Mouse (Mus musculus) adrenal gland, adult 2 months (tissue): ENCODE results near the gene Gm12216. TPM values are rescaled to one million over a fixed set of nuclear protein-coding genes. Genes with fewer than 3 reads are reported as not detected.
"Not testable (repeated sequence)": the region's sequence is repeated elsewhere in the genome, so short reads cannot be mapped to it uniquely, and the experiment has no call there.

ENCODE experiments used
- DNase-seq: peaks from one replicate; pipeline ENCODE4 v3.0.0; 2021
- polyA plus RNA-seq: library from polyadenylated mRNA; depleted of rRNA; stranded (reverse); fragments of >200 nt; gene quantifications from 2 replicates; pipeline ENCODE4 v1.2.3, GENCODE M21; 2012
- total RNA-seq, 2 experiments: library from RNA; stranded (reverse); gene quantifications; 2 replicates each; pipeline ENCODE4 v1.2.3; 2021

Gm12216 gene
- total and polyA plus RNA-seq, 3 experiments: 8.4 to 10.8 (median 9.6) TPM

DNA sequence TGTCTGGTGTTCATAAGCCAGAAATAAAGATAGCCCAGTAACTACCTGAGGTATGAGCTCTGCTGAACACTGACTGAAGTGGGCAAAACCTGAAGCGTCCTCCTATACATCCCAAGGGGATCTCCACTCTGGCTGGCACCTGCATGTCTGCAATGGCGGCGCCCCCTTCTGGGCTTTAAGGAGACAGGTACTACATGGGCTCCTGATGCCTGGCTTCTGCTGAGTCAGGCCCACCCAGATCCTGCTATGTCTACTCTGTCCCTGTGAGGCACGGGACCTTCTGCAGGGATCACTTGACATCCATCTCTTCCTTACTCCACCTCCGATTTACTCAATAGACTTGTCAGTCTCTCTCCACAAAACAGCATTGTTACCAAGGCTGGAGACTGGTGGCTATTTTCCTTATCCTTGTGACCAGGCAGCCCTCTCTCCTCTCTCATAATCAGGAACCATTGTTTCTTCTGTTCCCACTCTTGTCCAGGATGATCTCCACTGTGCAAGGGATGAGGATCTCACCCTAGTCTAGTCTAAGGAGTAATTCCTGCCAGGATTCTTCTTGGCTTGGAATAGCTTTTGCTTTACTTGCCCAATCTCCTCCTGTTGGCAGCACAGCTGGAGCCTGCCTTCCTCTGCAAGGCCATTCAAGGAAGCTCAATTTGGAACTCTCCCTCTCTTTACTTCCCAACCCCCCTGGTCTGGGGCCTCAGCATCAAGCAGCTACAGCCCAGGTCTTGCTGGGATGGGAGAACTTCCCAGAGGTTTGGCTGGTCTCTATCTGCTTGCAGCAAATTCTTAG is 15.1 kb upstream of the Gm12216 start:
- not testable (repeated sequence) for DNase-seq

DNA sequence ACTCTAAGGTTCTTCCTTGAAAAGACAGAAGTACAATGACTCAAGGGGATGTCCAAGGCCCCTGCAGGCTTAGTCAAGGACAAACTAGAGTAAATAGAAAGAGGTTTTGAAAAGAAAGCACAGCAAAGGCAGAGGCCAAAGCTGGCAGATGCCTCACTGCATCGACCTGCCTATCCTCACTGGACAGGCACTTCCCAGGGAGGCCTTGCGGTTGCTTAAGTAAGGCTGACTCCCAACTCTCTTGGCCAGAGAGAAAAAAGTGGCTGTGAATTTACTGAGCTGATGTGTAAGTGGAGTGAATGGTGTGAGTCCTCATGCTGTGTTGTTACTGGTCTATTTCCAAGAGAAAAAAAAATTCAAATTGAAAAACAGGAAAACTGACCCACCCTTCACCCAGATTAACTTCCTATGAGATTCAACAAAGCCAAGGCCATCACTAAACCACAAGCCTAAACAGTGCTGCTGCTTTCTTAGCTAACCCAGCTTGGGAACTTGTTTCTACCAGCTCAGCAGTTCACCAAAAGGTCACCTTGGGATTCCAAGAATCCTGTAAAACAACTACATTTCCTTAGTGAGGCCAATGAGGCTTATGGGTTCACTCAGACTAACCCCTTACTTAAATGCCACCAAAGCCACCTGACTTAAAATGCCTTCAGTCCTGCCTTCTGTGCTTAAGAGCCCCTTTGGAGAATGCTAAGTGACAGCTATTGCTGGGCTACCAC is 12.9 kb upstream of the Gm12216 start:
- DNase-seq: peak; percentile 69

- no peak for DNase-seq
Observed at GRCm38 (mm10) chr11:53869172-53869571, 10.1 kb upstream of the Gm12216 start.

GRCm38 (mm10) chr11:53868323-53868722 is 9.3 kb upstream of the Gm12216 start:
- not testable (repeated sequence) for DNase-seq

- not testable (repeated sequence) for DNase-seq
Observed at GRCm38 (mm10) chr11:53864724-53865310, 5.8 kb upstream of the Gm12216 start.

GRCm38 (mm10) chr11:53860944-53861343 is 1.9 kb upstream of the Gm12216 start:
- DNase-seq: not testable (repeated sequence)

DNA sequence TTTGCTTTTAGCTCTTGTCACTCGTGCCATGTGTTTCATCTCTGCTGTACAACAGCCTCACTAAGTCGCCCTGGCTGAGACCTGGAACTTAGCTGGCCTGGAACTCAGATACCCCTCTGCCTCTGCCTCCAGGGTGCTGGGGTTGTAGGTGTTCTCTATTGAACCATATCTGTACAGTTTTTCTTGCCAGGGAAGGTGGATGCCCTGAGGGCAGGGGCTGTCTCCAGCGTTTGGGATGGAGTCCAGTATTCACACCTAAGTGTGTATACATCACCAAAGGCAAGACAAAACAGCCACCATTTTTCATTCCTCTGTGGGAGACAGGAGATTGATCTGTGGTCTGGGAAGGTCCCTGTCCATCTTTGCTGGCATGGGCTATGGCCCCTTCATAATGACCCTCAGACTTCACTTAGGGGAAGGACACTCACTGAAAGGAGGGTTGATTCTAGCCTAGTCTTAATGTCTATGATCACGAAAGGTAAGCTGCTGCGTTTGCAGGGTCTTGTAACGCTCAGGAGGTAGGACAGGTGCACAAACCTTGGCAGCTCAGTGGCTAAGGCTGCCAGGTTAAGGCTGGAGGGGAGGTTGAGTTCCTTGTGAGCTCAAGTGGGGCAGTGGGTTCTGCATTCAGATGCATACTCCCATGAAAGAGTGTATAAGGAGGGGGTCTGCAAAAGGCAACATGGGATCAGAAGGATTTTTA is 847 bp downstream of the Gm12216 start:
- DNase-seq: no peak

DNA sequence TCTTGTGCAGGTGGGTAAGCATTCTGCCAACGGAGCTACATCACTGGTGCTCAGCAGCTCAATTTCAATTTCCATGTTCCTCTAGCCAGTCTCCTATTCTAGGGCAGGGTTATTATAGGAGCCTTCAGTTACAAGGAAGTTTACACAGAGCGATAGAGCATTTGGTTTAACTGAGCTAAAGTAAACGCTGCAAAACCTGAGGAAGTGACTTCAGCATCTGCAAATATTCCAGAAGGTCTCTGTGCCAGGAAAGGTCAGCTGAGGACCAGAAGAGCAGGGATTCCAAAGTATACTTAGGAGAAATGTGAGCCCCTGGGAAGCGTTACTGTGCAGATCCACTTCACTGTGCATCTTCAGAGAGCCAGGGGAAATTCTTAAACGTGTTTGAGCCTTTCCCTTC is 5.4 kb downstream of the Gm12216 start:
- DNase-seq: no peak

- DNase-seq: no peak
Observed at GRCm38 (mm10) chr11:53851795-53852194, 7.3 kb downstream of the Gm12216 start.

- peak; percentile 85 for DNase-seq
Observed at GRCm38 (mm10) chr11:53849588-53850320, 9.3 kb downstream of the Gm12216 start.

DNA sequence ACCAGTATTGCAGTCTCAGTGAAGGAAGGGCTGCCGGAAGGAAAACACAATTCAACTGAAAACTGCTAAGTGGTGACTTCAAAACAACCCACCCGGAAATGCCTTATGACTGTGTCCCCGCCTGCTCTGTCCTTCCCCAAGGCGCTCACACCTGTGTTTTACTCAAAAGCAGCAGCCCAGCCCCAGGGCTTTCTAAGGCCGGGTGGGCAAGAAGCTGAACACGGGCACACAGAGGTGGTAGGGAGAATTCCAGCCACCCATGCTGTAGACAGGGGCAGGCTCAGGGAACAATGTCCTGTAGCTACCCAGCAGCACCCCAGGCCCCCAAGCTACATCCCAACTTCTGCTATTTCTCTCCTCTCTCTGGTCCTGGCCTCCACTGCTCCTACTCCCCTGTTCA is 13.4 kb downstream of the Gm12216 start:
- no peak for DNase-seq

- DNase-seq: no peak
Observed at GRCm38 (mm10) chr11:53843106-53843505, 15.9 kb downstream of the Gm12216 start.

- no peak for DNase-seq
Observed at GRCm38 (mm10) chr11:53842161-53842581, 16.9 kb downstream of the Gm12216 start.

DNA sequence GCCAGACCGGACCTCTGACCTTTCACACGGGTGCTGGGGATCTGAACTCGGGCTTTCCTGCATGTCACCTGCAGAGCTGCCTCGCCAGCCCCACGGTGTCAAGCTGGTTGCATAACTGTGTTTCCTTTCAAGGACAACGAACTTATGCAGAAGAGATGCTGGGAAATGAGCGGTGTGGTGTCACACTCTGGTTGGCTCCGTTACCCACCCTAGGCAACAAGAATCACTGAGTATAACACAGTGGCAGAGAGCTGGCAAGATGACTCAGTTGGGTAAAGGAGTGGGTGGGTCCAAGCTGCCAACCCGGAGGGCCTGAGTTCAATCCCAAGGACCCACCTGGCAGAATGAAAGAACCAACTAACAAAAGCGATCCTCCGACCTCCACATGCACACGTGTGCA is 17.5 kb downstream of the Gm12216 start:
- DNase-seq: no peak

- no peak for DNase-seq
Observed at GRCm38 (mm10) chr11:53839663-53840642, 19.1 kb downstream of the Gm12216 start.

DNA sequence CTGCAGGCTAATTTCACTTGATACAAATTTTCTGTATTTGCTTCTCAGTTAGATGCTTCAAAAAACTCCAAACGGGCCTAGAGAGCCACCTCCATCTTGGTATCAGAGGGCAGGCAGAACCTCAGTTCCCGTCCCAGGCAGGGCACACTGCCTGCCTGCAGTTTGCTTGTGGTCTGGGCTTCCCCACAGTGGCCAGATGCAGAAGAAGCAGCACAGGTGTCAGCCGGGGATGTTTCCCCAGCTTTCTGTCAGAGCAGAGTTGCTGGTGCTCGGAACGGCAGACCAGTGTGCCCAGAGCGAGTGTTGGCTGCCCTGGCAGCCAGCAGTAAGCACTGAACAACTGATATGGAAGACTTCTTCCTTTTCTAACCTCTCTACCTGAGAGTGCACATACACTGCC is 19.9 kb downstream of the Gm12216 start:
- no peak for DNase-seq

DNA sequence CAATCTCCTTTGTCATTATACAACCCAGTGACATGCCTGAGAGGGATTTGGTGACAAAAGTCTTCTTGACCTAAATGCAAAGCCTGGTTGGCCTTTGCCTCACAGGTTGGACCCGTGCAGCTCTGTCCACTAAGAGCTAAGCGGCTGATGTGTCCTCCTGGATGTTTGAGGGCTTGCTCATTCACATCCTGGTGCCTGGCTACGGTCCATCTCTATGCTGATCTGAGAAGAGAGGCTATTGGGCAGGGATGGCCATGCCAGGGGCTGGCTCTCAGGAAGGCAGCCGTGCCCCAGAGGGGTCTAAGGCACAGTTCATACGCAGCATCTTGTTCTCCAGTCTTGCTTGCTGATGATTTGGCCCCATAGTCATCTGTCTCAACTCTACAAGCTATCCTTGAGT is 21.3 kb downstream of the Gm12216 start:
- no peak for DNase-seq

- no peak for DNase-seq
Observed at GRCm38 (mm10) chr11:53835379-53836010, 23.6 kb downstream of the Gm12216 start.

DNA sequence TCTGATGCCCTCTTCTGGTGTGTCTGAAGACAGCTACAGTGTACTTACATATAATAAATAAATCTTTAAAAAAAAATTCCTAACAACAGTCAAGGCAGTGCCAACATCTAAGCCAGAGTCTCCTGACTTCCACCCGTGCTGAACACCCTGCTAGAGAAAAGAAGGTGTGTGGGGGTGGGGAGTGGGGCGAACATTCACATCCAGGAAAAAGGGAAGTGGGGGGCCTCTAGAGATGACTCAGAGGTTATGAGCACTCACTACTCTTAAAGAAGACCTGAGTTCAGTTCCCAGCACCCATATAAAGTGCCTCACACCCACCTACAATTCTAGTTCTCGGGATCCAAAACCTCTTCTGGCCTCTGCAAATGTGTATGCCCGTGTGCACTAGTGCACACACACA is 33.6 kb downstream of the Gm12216 start:
- DNase-seq: no peak

DNA sequence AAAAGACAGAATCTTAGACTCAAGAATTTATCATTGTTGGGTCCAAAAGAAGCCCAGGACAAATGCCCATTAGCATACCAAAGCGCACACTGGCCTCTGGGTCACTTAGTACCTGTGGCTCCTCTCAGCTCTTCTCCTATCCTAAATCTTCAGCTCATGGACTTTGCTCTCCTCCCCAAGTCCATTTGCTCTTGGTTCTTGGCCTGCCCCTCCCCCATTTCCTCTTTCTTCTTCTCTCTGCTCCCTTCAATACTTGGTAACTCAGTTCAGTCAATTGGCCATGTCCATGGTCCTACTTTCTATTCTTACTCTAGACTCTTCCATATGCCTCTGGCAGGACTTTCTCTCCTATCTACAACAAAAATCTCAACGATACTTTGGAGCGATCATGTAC is 37.1 kb downstream of the Gm12216 start:
- DNase-seq: no peak
